ENCODE assay signal across 7 mouse cellular contexts in the genomic region with DNA sequence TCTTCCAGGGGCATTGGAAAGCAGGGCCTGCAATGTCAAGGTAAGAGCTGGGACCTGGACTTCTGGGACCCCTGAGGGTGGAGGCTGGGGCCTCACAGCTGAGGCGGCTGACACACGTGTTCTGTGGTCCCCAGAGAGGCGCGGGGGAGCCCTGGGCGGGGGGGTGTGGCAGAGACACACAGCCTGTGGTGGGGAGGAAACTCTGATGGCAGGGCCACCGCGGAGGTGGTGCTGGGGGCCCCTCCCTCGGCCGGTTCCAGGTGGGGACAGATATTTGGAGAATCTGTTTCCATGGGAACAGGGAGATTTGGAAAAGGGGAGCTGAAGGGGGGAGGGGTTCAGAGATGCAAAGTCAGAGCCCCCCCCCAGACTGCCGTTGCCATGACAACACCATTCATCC. TPM values are rescaled to one million over a fixed set of nuclear protein-coding genes. Genes with fewer than 3 reads are reported as not detected.
DNase-seq lines count a peak whose midpoint lies in the region; ATAC-seq and TF ChIP-seq lines count a peak whose summit lies in the region.

No protein-coding gene starts in this region.

- H3K27me3 ChIP-seq in neural tube, embryonic 11.5 days (ENCODE audit: control insufficient read depth, insufficient read depth, low read length): peaks cover 25% of the 10 kb centered on the region
- peaks cover 72% of the 10 kb centered on the region for H3K27me3 ChIP-seq in embryonic facial prominence, embryonic 10.5 days (replicated peaks; ENCODE audit: low read depth, poor library complexity, severe bottlenecking)

- no peak for DNase-seq in neural tube, embryonic 11.5 days (ENCODE audit: low spot score)
- no peak for DNase-seq in neural tube, embryonic 10.5 days (ENCODE audit: extremely low spot score, low spot score)
- peak; percentile 22 for DNase-seq in embryonic facial prominence, embryonic 10.5 days (ENCODE audit: low spot score)
- peak; percentile 42 to 49 for DNase-seq in layer of hippocampus, postnatal 14 days (ENCODE audit: low spot score in 2 of 2)
- DNase-seq in urinary bladder, postnatal 25 days (ENCODE audit: low spot score): no peak
- no peak for DNase-seq in gastrocnemius, postnatal 14 days

- no peaks in the 10 kb centered on the region for H3K36me3 ChIP-seq in neural tube, embryonic 11.5 days (ENCODE audit: control insufficient read depth, insufficient read depth, low read length)
- H3K36me3 ChIP-seq in embryonic facial prominence, embryonic 10.5 days (replicated peaks): peaks cover 7% of the 10 kb centered on the region

- no peak for TF ChIP-seq POLR2A in olfactory bulb, adult 2 months (IDR thresholded peaks at IDR 0.05; ENCODE audit: insufficient read depth, low read depth, low read length)

- no peak; the same call in 1 of the 2 replicates for ATAC-seq in neural tube, embryonic 11.5 days (ENCODE audit: insufficient read depth, low FRiP score, low TSS enrichment)

- no peak overlapping the region; the same call in 1 of the 2 replicates for H3K4me3 ChIP-seq in neural tube, embryonic 11.5 days (ENCODE audit: low read depth, low read length)
- peak overlapping the region; percentile 55 for H3K4me3 ChIP-seq in embryonic facial prominence, embryonic 10.5 days
- H3K4me3 ChIP-seq in olfactory bulb, adult 2 months (ENCODE audit: insufficient read depth, low read depth, low read length): peak overlapping the region; percentile 66

- WGBS in neural tube, embryonic 11.5 days: 4% methylated on average over 10 of the region's 10 CpGs
- WGBS in embryonic facial prominence, embryonic 10.5 days: 5% methylated on average over 10 of the region's 10 CpGs
- WGBS in olfactory bulb, adult 2 months: 11% methylated on average over 10 of the region's 10 CpGs

- TF ChIP-seq CTCF in olfactory bulb, adult 2 months (IDR thresholded peaks at IDR 0.05; ENCODE audit: insufficient read depth, low read depth, low read length): no peak

- H3K9ac ChIP-seq in neural tube, embryonic 11.5 days (ENCODE audit: low read length): no peak overlapping the region

- H3K4me2 ChIP-seq in neural tube, embryonic 11.5 days (ENCODE audit: low read depth): peak overlapping the region; percentile 72

- H3K27ac ChIP-seq in neural tube, embryonic 11.5 days (ENCODE audit: low read depth, low read length): no peak overlapping the region
- no peak overlapping the region for H3K27ac ChIP-seq in embryonic facial prominence, embryonic 10.5 days (replicated peaks)
- no peak overlapping the region for H3K27ac ChIP-seq in olfactory bulb, adult 2 months (ENCODE audit: insufficient read depth, low read depth, low read length)

- H3K9me3 ChIP-seq in neural tube, embryonic 11.5 days (ENCODE audit: control insufficient read depth, low read length): no peaks in the 10 kb centered on the region
- no peaks in the 10 kb centered on the region for H3K9me3 ChIP-seq in embryonic facial prominence, embryonic 10.5 days

- H3K4me1 ChIP-seq in neural tube, embryonic 11.5 days (ENCODE audit: control insufficient read depth, insufficient read depth, low read length): peaks cover 15% of the 10 kb centered on the region
- H3K4me1 ChIP-seq in embryonic facial prominence, embryonic 10.5 days: peaks cover 33% of the 10 kb centered on the region
- peaks cover 28% of the 10 kb centered on the region for H3K4me1 ChIP-seq in olfactory bulb, adult 2 months (ENCODE audit: control insufficient read depth, insufficient read depth, low read length)

- intact Hi-C loops in gastrocnemius, postnatal 14 days (cut with DNase I; ENCODE audit: low total_unique reads): no loop called here

RNA-seq across cellular contexts. Expression of a gene that starts 15.3 kb away (rescaled TPM):
- polyA plus RNA-seq in neural tube, embryonic 11.5 days (2014; fragmentation: Nextera tagmentation; extraction: Ambion mirVana): 0.32 and 0.77 TPM in 2 replicates
- polyA plus RNA-seq in embryonic facial prominence, embryonic 10.5 days (2016; fragmentation: Nextera tagmentation; extraction: Ambion mirVana): 0.36 and 0.44 TPM in 2 replicates
- total RNA-seq in layer of hippocampus, postnatal 14 days (2021): 100 to 1,000 TPM; 591 TPM
- polyA plus RNA-seq in olfactory bulb, adult 2 months (2012; ENCODE audit: insufficient read depth, insufficient read length, low replicate concordance, missing spikeins): not detected in 2 replicates
- total RNA-seq in gastrocnemius, postnatal 14 days (2021): 1 to 10 TPM; 2.1 to 2.3 TPM

RNA-seq across cellular contexts. Expression of a gene that starts 15.4 kb away (rescaled TPM):
- 46.7 and 48.3 TPM in 2 replicates for polyA plus RNA-seq in neural tube, embryonic 11.5 days (2014; fragmentation: Nextera tagmentation; extraction: Ambion mirVana)
- 27.5 and 28.2 TPM in 2 replicates for polyA plus RNA-seq in embryonic facial prominence, embryonic 10.5 days (2016; fragmentation: Nextera tagmentation; extraction: Ambion mirVana)
- total RNA-seq in layer of hippocampus, postnatal 14 days (2021): 100 to 1,000 TPM; 119 TPM
- not detected in 2 replicates for polyA plus RNA-seq in olfactory bulb, adult 2 months (2012; ENCODE audit: insufficient read depth, insufficient read length, low replicate concordance, missing spikeins)
- 10 to 100 TPM; 65.0 to 76.7 TPM for total RNA-seq in gastrocnemius, postnatal 14 days (2021)

RNA-seq across cellular contexts. Expression of a gene that starts 28.5 kb away (rescaled TPM):
- polyA plus RNA-seq in neural tube, embryonic 11.5 days (2014; fragmentation: Nextera tagmentation; extraction: Ambion mirVana): 2.9 and 3.5 TPM in 2 replicates
- polyA plus RNA-seq in embryonic facial prominence, embryonic 10.5 days (2016; fragmentation: Nextera tagmentation; extraction: Ambion mirVana): 1.2 and 1.9 TPM in 2 replicates
- 100 to 1,000 TPM; 115 to 121 TPM for total RNA-seq in layer of hippocampus, postnatal 14 days (2021)
- polyA plus RNA-seq in olfactory bulb, adult 2 months (2012; ENCODE audit: insufficient read depth, insufficient read length, low replicate concordance, missing spikeins): not detected in 2 replicates
- total RNA-seq in gastrocnemius, postnatal 14 days (2021): 1 to 10 TPM; 5.9 to 6.7 TPM

RNA-seq across cellular contexts. Expression of a gene that starts 54.8 kb away (rescaled TPM):
- polyA plus RNA-seq in neural tube, embryonic 11.5 days (2014; fragmentation: Nextera tagmentation; extraction: Ambion mirVana): not detected in 2 replicates
- polyA plus RNA-seq in embryonic facial prominence, embryonic 10.5 days (2016; fragmentation: Nextera tagmentation; extraction: Ambion mirVana): 0.02 TPM in 1 of 2 replicates, not detected in the other
- total RNA-seq in layer of hippocampus, postnatal 14 days (2021): under 1 TPM in 1 of 2 experiments, not detected in 1; 0.16 TPM
- polyA plus RNA-seq in olfactory bulb, adult 2 months (2012; ENCODE audit: insufficient read depth, insufficient read length, low replicate concordance, missing spikeins): not detected in 2 replicates
- not detected for total RNA-seq in gastrocnemius, postnatal 14 days (2021)

Comparison
In these comparisons a context has a peak if more than half of its experiments do, and no peak if none do; other contexts are left out.
1. DNase-seq: peak in embryonic facial prominence, embryonic 10.5 days (single experiment) and layer of hippocampus, postnatal 14 days (2 of 2); none in neural tube, embryonic 11.5 days (single experiment), neural tube, embryonic 10.5 days (single experiment), urinary bladder, postnatal 25 days (single experiment) and gastrocnemius, postnatal 14 days (single experiment).